Comparison of ENCODE assay signal across 10 mouse cellular contexts in genomic region chr17:46618769-46619682, GRCm38 (mm10). TPM values are rescaled to one million over a fixed set of nuclear protein-coding genes. Genes with fewer than 3 reads are reported as not detected.
A peak's percentile ranks its signal among the peaks of the same experiment; 100 is the strongest.
DNase-seq lines count a peak whose midpoint lies in the region; ATAC-seq lines count a peak whose summit lies in the region.
"Had no signal": no experiment of that assay in that cellular context is flagged by ENCODE, and none has a peak within 500 bp of the region (broad histone marks: within the 10 kb centered on the region; RNA-seq: fewer than 3 reads in every experiment).

No protein-coding gene starts in this region.

- no peaks in the 10 kb centered on the region for H3K36me3 ChIP-seq in heart, embryonic 10.5 days
- no peaks in the 10 kb centered on the region for H3K36me3 ChIP-seq in hindbrain, embryonic 12.5 days
- H3K36me3 ChIP-seq in midbrain, embryonic 13.5 days: no peaks in the 10 kb centered on the region

- DNase-seq in heart, embryonic 10.5 days (ENCODE audit: low spot score): no peak
- no peak for DNase-seq in heart, adult 11 months
- DNase-seq in Muller cell, postnatal 12 days (ENCODE audit: inconsistent ontology term): peak; percentile 61
- DNase-seq in cerebellum, postnatal 14 days: no peak
- DNase-seq in layer of hippocampus, postnatal 10 days (ENCODE audit: low spot score in 2 of 2): no peak
- DNase-seq: adrenal gland, postnatal 25 days; gastrocnemius, postnatal 36 days had no signal

- WGBS in heart, embryonic 10.5 days: 8% methylated on average over 27 of the region's 27 CpGs
- 4% methylated on average over 27 of the region's 27 CpGs for WGBS in hindbrain, embryonic 12.5 days
- WGBS in midbrain, embryonic 13.5 days: 4% methylated on average over 27 of the region's 27 CpGs

- H3K27me3 ChIP-seq in heart, embryonic 10.5 days (ENCODE audit: insufficient read depth, poor library complexity, severe bottlenecking): no peaks in the 10 kb centered on the region
- no peaks in the 10 kb centered on the region for H3K27me3 ChIP-seq in hindbrain, embryonic 12.5 days
- H3K27me3 ChIP-seq in midbrain, embryonic 13.5 days: no peaks in the 10 kb centered on the region

- H3K9ac ChIP-seq in hindbrain, embryonic 12.5 days: peak overlapping the region; percentile 55
- peak overlapping the region; percentile 60 for H3K9ac ChIP-seq in midbrain, embryonic 13.5 days (replicated peaks)

- H3K9me3 ChIP-seq in heart, embryonic 10.5 days: no peaks in the 10 kb centered on the region
- H3K9me3 ChIP-seq in hindbrain, embryonic 12.5 days (replicated peaks): no peaks in the 10 kb centered on the region
- no peaks in the 10 kb centered on the region for H3K9me3 ChIP-seq in midbrain, embryonic 13.5 days

- peak overlapping the region; percentile 34 for H3K4me2 ChIP-seq in hindbrain, embryonic 12.5 days (replicated peaks)
- peak overlapping the region; percentile 39 for H3K4me2 ChIP-seq in midbrain, embryonic 13.5 days (replicated peaks)

- ATAC-seq in hindbrain, embryonic 12.5 days (ENCODE audit: low FRiP score): peak; percentile 18; the same call in 1 of the 2 replicates
- ATAC-seq in midbrain, embryonic 13.5 days: peak; percentile 53
- ATAC-seq in frontal cortex, adult (ENCODE audit: low TSS enrichment): no peak

- peak overlapping the region; percentile 94 for H3K27ac ChIP-seq in heart, embryonic 10.5 days
- H3K27ac ChIP-seq in hindbrain, embryonic 12.5 days: peak overlapping the region; percentile 87
- H3K27ac ChIP-seq in midbrain, embryonic 13.5 days: peak overlapping the region; percentile 84

- H3K4me3 ChIP-seq in heart, embryonic 10.5 days: peak overlapping the region; percentile 40
- peak overlapping the region; percentile 1; the same call in 1 of the 2 replicates for H3K4me3 ChIP-seq in hindbrain, embryonic 12.5 days
- peak overlapping the region; percentile 2; the same call in 1 of the 2 replicates for H3K4me3 ChIP-seq in midbrain, embryonic 13.5 days (replicated peaks)

- H3K4me1 ChIP-seq in heart, embryonic 10.5 days: peaks cover 94% of the 10 kb centered on the region
- H3K4me1 ChIP-seq in hindbrain, embryonic 12.5 days: peaks cover 75% of the 10 kb centered on the region
- peaks cover 69% of the 10 kb centered on the region for H3K4me1 ChIP-seq in midbrain, embryonic 13.5 days (replicated peaks)

RNA-seq across cellular contexts. Expression of gene Ptk7, which starts 10.3 kb away (rescaled TPM):
- 65.4 and 67.7 TPM in 2 replicates for polyA plus RNA-seq in heart, embryonic 10.5 days (2016; fragmentation: Nextera tagmentation; extraction: Ambion mirVana)
- polyA plus RNA-seq in hindbrain, embryonic 12.5 days (2016; fragmentation: Nextera tagmentation; extraction: Ambion mirVana): 80.9 and 81.9 TPM in 2 replicates
- polyA plus RNA-seq in midbrain, embryonic 13.5 days (2015; fragmentation: Nextera tagmentation; extraction: Ambion mirVana): 33.4 and 37.5 TPM in 2 replicates
- total RNA-seq in layer of hippocampus, postnatal 10 days (2021): 10 to 100 TPM; 16.4 to 18.9 TPM

RNA-seq across cellular contexts. Expression of gene Klc4, which starts 26.8 kb away (rescaled TPM):
- 21.1 and 22.5 TPM in 2 replicates for polyA plus RNA-seq in heart, embryonic 10.5 days (2016; fragmentation: Nextera tagmentation; extraction: Ambion mirVana)
- 37.8 and 40.0 TPM in 2 replicates for polyA plus RNA-seq in hindbrain, embryonic 12.5 days (2016; fragmentation: Nextera tagmentation; extraction: Ambion mirVana)
- 49.1 and 54.1 TPM in 2 replicates for polyA plus RNA-seq in midbrain, embryonic 13.5 days (2015; fragmentation: Nextera tagmentation; extraction: Ambion mirVana)
- total RNA-seq in layer of hippocampus, postnatal 10 days (2021): 10 to 100 TPM; 13.4 to 14.0 TPM

RNA-seq across cellular contexts. Expression of gene Mrpl2, which starts 27.0 kb away (rescaled TPM):
- polyA plus RNA-seq in heart, embryonic 10.5 days (2016; fragmentation: Nextera tagmentation; extraction: Ambion mirVana): 131 and 151 TPM in 2 replicates
- 79.7 and 88.2 TPM in 2 replicates for polyA plus RNA-seq in hindbrain, embryonic 12.5 days (2016; fragmentation: Nextera tagmentation; extraction: Ambion mirVana)
- 75.1 and 89.5 TPM in 2 replicates for polyA plus RNA-seq in midbrain, embryonic 13.5 days (2015; fragmentation: Nextera tagmentation; extraction: Ambion mirVana)
- total RNA-seq in layer of hippocampus, postnatal 10 days (2021): 10 to 100 TPM; 52.4 to 54.0 TPM

RNA-seq across cellular contexts. Expression of gene Cul7, which starts 31.1 kb away (rescaled TPM):
- 44.8 and 51.3 TPM in 2 replicates for polyA plus RNA-seq in heart, embryonic 10.5 days (2016; fragmentation: Nextera tagmentation; extraction: Ambion mirVana)
- polyA plus RNA-seq in hindbrain, embryonic 12.5 days (2016; fragmentation: Nextera tagmentation; extraction: Ambion mirVana): 52.1 and 53.0 TPM in 2 replicates
- 41.6 and 46.3 TPM in 2 replicates for polyA plus RNA-seq in midbrain, embryonic 13.5 days (2015; fragmentation: Nextera tagmentation; extraction: Ambion mirVana)
- total RNA-seq in layer of hippocampus, postnatal 10 days (2021): 10 to 100 TPM; 33.6 to 35.0 TPM

RNA-seq across cellular contexts. Expression of gene Rrp36, which starts 55.1 kb away (rescaled TPM):
- 46.3 and 61.0 TPM in 2 replicates for polyA plus RNA-seq in heart, embryonic 10.5 days (2016; fragmentation: Nextera tagmentation; extraction: Ambion mirVana)
- polyA plus RNA-seq in hindbrain, embryonic 12.5 days (2016; fragmentation: Nextera tagmentation; extraction: Ambion mirVana): 54.2 and 61.8 TPM in 2 replicates
- polyA plus RNA-seq in midbrain, embryonic 13.5 days (2015; fragmentation: Nextera tagmentation; extraction: Ambion mirVana): 48.1 and 49.9 TPM in 2 replicates
- 10 to 100 TPM; 18.0 to 20.7 TPM for total RNA-seq in layer of hippocampus, postnatal 10 days (2021)
